Mouse (Mus musculus) neural tube, embryonic 11.5 days (tissue): ENCODE measurements around the gene Atic. TPM values are rescaled to one million over a fixed set of nuclear protein-coding genes. Genes with fewer than 3 reads are reported as not detected.

Experiments used
- ATAC-seq: fragments of 200-750 bp; cut with Nextera tagmentation; 2 replicates; pipeline ENCODE4 v1.8.0; 2017; ENCODE audit warnings: moderate number of reproducible peaks, mild to moderate bottlenecking, moderate TSS enrichment, moderate library complexity; ENCODE audit not compliant: insufficient read depth, low FRiP score, low TSS enrichment
- DNase-seq: peaks from one replicate; pipeline ENCODE4 v3.0.0-alpha.2; 2015; ENCODE audit warnings: low spot score
- H3K27ac ChIP-seq: fragments of 300-500 bp; sonication (generic); 2 replicates; pipeline ENCODE4 v1.5.1; 2014; ENCODE audit warnings: low read depth, mild to moderate bottlenecking, low read length
- H3K27me3 ChIP-seq: fragments of 300-500 bp; sonication (generic); 2 replicates; pipeline ENCODE4 v1.6.1; 2014; ENCODE audit warnings: mild to moderate bottlenecking, low read length, mixed read lengths; ENCODE audit not compliant: control insufficient read depth, insufficient read depth
- H3K36me3 ChIP-seq: fragments of 300-500 bp; sonication (generic); 2 replicates; pipeline ENCODE4 v1.6.1; 2014; ENCODE audit warnings: mild to moderate bottlenecking, low read length, moderate library complexity, mixed read lengths; ENCODE audit not compliant: control insufficient read depth, insufficient read depth
- H3K4me1 ChIP-seq: fragments of 300-500 bp; sonication (generic); 2 replicates; pipeline ENCODE4 v1.6.1; 2014; ENCODE audit warnings: low read length, mixed read lengths; ENCODE audit not compliant: control insufficient read depth, insufficient read depth
- H3K4me2 ChIP-seq: fragments of 300-500 bp; sonication (generic); 2 replicates; pipeline ENCODE4 v1.6.1; 2014; ENCODE audit warnings: low read depth, mild to moderate bottlenecking, moderate library complexity
- H3K4me3 ChIP-seq: fragments of 300-500 bp; sonication (generic); 2 replicates; pipeline ENCODE4 v1.5.1; 2014; ENCODE audit warnings: low read depth, low read length
- H3K9ac ChIP-seq: fragments of 300-500 bp; sonication (generic); 2 replicates; pipeline ENCODE4 v1.6.1; 2014; ENCODE audit warnings: mild to moderate bottlenecking, low read length
- H3K9me3 ChIP-seq: fragments of 300-500 bp; sonication (generic); 2 replicates; pipeline ENCODE4 v1.6.1; 2016; ENCODE audit warnings: low read length; ENCODE audit not compliant: control insufficient read depth
- WGBS: fragments of 180-500 bp; shearing (Covaris S2); extraction: QIAGEN DNeasy Blood & Tissue Kit; methylation state at CpG from one replicate; pipeline ENCODE4 v1.1.7; 2014; 5-methylcytosine and 5-hydroxymethylcytosine counted together
- polyA plus RNA-seq: library from polyadenylated mRNA; unstranded; fragments of >200 nt; fragmentation: Nextera tagmentation; extraction: Ambion mirVana; gene quantifications from 2 replicates; pipeline ENCODE4 v1.2.1, GENCODE M21; 2014

Gene Atic
- polyA plus RNA-seq, 1 experiment from 2014 or later = 38.9 TPM

- 87% methylated on average over 10 of the region's 10 CpGs for WGBS
- Histone ChIP-seq H3K36me3 (no peaks in the 10 kb centered on the region), H3K9me3 (no peaks in the 10 kb centered on the region), H3K4me1 (no peaks in the 10 kb centered on the region), H3K4me2 (no peak overlapping the region), H3K27ac (no peak overlapping the region), H3K4me3 (no peak overlapping the region), H3K27me3 (no peaks in the 10 kb centered on the region), H3K9ac (no peak overlapping the region)
- DNase-seq (no peak), ATAC-seq (no peak)
Observed at GRCm38 (mm10) chr1:71550626-71551195, 6.2 kb upstream of the Atic start.

DNA sequence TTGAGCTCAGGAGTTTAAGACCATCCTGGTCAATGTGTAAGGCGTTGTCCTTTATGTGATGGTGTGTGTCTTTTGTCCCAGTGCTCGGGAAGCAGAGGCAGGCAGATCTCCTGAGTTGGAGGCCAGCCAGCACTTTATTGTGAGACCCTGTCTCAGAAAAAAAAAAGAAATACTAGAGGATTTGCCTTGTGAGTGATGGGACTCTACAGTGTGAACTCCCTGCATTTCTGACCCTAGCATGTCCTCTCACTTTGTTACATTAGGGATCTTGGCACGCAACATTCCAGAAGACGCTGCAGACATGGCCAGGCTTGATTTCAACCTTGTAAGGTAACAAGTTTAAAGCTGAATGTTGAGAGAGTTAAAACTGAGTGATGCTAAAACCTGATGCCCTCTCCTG is 3.7 kb downstream of the Atic start:
- Histone ChIP-seq H3K4me3 (no peak overlapping the region), H3K4me2 (no peak overlapping the region), H3K9ac (no peak overlapping the region), H3K4me1 (no peaks in the 10 kb centered on the region), H3K27ac (no peak overlapping the region), H3K9me3 (no peaks in the 10 kb centered on the region), H3K27me3 (no peaks in the 10 kb centered on the region), H3K36me3 (peaks cover 6% of the 10 kb centered on the region)
- ATAC-seq (no peak), DNase-seq (no peak)
- 95% methylated on average over 4 of the region's 4 CpGs for WGBS

DNA sequence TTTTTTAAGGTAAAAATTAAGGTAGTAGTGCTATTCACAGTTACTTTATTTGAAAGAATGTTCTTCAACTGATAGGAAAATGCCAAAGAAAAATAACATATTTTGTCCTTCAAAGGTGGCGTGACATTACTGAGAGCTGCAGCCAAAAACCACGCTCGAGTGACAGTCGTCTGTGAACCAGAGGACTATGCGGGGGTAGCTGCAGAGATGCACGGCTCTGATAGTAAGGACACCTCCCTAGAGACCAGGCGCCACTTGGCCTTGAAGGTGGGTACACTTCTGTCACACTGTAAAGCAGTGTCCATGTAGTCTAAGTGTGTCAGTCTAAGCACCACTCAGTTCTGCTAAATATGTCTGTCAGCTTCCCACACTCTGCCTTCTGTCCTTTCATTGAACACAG is 7.3 kb downstream of the Atic start:
- H3K9me3 ChIP-seq = no peaks in the 10 kb centered on the region
- peaks cover 8% of the 10 kb centered on the region for H3K36me3 ChIP-seq
- DNase-seq = no peak

GRCm38 (mm10) chr1:71567884-71568605 is 11.1 kb downstream of the Atic start:
- ATAC-seq (no peak), DNase-seq (no peak)
- Histone ChIP-seq H3K9ac (no peak overlapping the region), H3K27me3 (no peaks in the 10 kb centered on the region), H3K27ac (no peak overlapping the region), H3K4me1 (no peaks in the 10 kb centered on the region), H3K4me2 (no peak overlapping the region), H3K4me3 (no peak overlapping the region), H3K36me3 (peaks cover 10% of the 10 kb centered on the region), H3K9me3 (no peaks in the 10 kb centered on the region)
- 87% methylated on average over 16 of the region's 16 CpGs for WGBS

More for the DNA sequence above, 7.3 kb downstream of the Atic start:
- H3K27ac ChIP-seq = no peak overlapping the region
- H3K27me3 ChIP-seq = no peaks in the 10 kb centered on the region
- H3K4me1 ChIP-seq = no peaks in the 10 kb centered on the region
- no peak overlapping the region for H3K4me3 ChIP-seq
- no peak overlapping the region for H3K4me2 ChIP-seq
- no peak overlapping the region for H3K9ac ChIP-seq
- 95% methylated on average over 7 of the region's 7 CpGs for WGBS
- ATAC-seq = no peak

- Histone ChIP-seq H3K4me3 (no peak overlapping the region), H3K9me3 (no peaks in the 10 kb centered on the region), H3K4me2 (no peak overlapping the region), H3K27me3 (no peaks in the 10 kb centered on the region), H3K4me1 (no peaks in the 10 kb centered on the region), H3K27ac (no peak overlapping the region), H3K36me3 (peaks cover 10% of the 10 kb centered on the region), H3K9ac (no peak overlapping the region)
- no peak for DNase-seq
- 88% methylated on average over 4 of the region's 4 CpGs for whole genome bisulfite sequencing
- no peak for ATAC-seq
Observed at GRCm38 (mm10) chr1:71570116-71570515, 13.2 kb downstream of the Atic start.

- H3K36me3 ChIP-seq = peaks cover 13% of the 10 kb centered on the region
- no peak overlapping the region for H3K9ac ChIP-seq
- H3K4me2 ChIP-seq = no peak overlapping the region
- DNase-seq (no peak), ATAC-seq (no peak)
- H3K27ac ChIP-seq = no peak overlapping the region
- H3K4me1 ChIP-seq = no peaks in the 10 kb centered on the region
- WGBS = 93% methylated on average over 7 of the region's 7 CpGs
- no peak overlapping the region for H3K4me3 ChIP-seq
- no peaks in the 10 kb centered on the region for H3K9me3 ChIP-seq
- no peaks in the 10 kb centered on the region for H3K27me3 ChIP-seq
Observed at GRCm38 (mm10) chr1:71575987-71576386, 19.0 kb downstream of the Atic start.

- peaks cover 11% of the 10 kb centered on the region for H3K36me3 ChIP-seq
- 94% methylated on average over 6 of the region's 6 CpGs for WGBS
Observed at GRCm38 (mm10) chr1:71576837-71577236, 19.9 kb downstream of the Atic start.

GRCm38 (mm10) chr1:71579526-71579925 is 22.6 kb downstream of the Atic start:
- no peak overlapping the region for H3K4me2 ChIP-seq
- WGBS = 90% methylated on average over 4 of the region's 4 CpGs
- H3K4me3 ChIP-seq = no peak overlapping the region
- H3K27me3 ChIP-seq = no peaks in the 10 kb centered on the region
- no peaks in the 10 kb centered on the region for H3K4me1 ChIP-seq
- no peak overlapping the region for H3K27ac ChIP-seq
- no peaks in the 10 kb centered on the region for H3K9me3 ChIP-seq
- DNase-seq (no peak), ATAC-seq (no peak)
- H3K36me3 ChIP-seq = peaks cover 11% of the 10 kb centered on the region
- H3K9ac ChIP-seq = no peak overlapping the region

More at GRCm38 (mm10) chr1:71576837-71577236, 19.9 kb downstream of the Atic start:
- no peak for ATAC-seq
- Histone ChIP-seq H3K9me3 (no peaks in the 10 kb centered on the region), H3K4me2 (no peak overlapping the region), H3K4me3 (no peak overlapping the region), H3K4me1 (no peaks in the 10 kb centered on the region), H3K27ac (no peak overlapping the region), H3K27me3 (no peaks in the 10 kb centered on the region), H3K9ac (no peak overlapping the region)
- no peak for DNase-seq

GRCm38 (mm10) chr1:71580408-71580807 is 23.5 kb downstream of the Atic start:
- peaks cover 11% of the 10 kb centered on the region for H3K36me3 ChIP-seq
- DNase-seq (no peak), ATAC-seq (no peak)
- H3K9me3 ChIP-seq = no peaks in the 10 kb centered on the region
- H3K9ac ChIP-seq = no peak overlapping the region
- no peak overlapping the region for H3K27ac ChIP-seq
- H3K27me3 ChIP-seq = no peaks in the 10 kb centered on the region
- no peak overlapping the region for H3K4me3 ChIP-seq
- H3K4me2 ChIP-seq = no peak overlapping the region
- no peaks in the 10 kb centered on the region for H3K4me1 ChIP-seq
- WGBS = 91% methylated on average over 12 of the region's 12 CpGs
